Mouse (Mus musculus): ENCODE measurements around the gene Acsf2.

- TF ChIP-seq CTCF (IDR thresholded peaks at IDR 0.05 in 2 of 3, conservative IDR thresholded peaks at IDR 0.05 in 1 of 3; ENCODE audit: control insufficient read depth in 1 of 3, insufficient read depth in 1 of 3, low read depth in 2 of 3, low read length in 3 of 3, poor library complexity in 1 of 3, severe bottlenecking in 1 of 3) (no peak), MYB (IDR thresholded peaks at IDR 0.05; ENCODE audit: low read depth, low read length) (no peak), POLR2A (IDR thresholded peaks at IDR 0.05; ENCODE audit: control insufficient read depth in 1 of 2, insufficient read depth in 1 of 2, low read depth in 1 of 2, low read length in 2 of 2, poor library complexity in 1 of 2) (peak; percentile 48 to 55; a peak in 2 of 4 replicates), ZMIZ1 (IDR thresholded peaks at IDR 0.05; ENCODE audit: low read depth, low read length) (0 out of 2 replicates have a peak, but pooled peaks have one; percentile 16), ZKSCAN1 (IDR thresholded peaks at IDR 0.05; ENCODE audit: low read depth, low read length) (no peak), MXI1 (IDR thresholded peaks at IDR 0.05; ENCODE audit: low read depth, low read length) (no peak; the same call in none of the 2 replicates), HCFC1 (IDR thresholded peaks at IDR 0.05; ENCODE audit: low read depth, low read length) (peak; percentile 48; the same call in 1 of the 2 replicates), UBTF (IDR thresholded peaks at IDR 0.05; ENCODE audit: borderline replicate concordance, insufficient read depth, low read depth, low read length) (no peak), EP300 (IDR thresholded peaks at IDR 0.05; ENCODE audit: low read depth in 1 of 2, low read length in 2 of 2) (no peak), ZNF384 (IDR thresholded peaks at IDR 0.05; ENCODE audit: low read depth, low read length) (no peak), MAX (IDR thresholded peaks at IDR 0.05; ENCODE audit: low read length) (peak; percentile 90)
These were observed at the start of gene Acsf2 for GRCm38 (mm10) chr11:94601321-94602281.
